Mouse (Mus musculus) E14TG2a.4 (cell line): Measurements from ENCODE around the gene Csf1.

Source experiments
- H3K27me3 ChIP-seq: 2 replicates; pipeline ENCODE4 v1.6.1; 2014; ENCODE audit warnings: low read length, control low read depth; ENCODE audit not compliant: insufficient read depth
- H3K36me3 ChIP-seq: 2 replicates; pipeline ENCODE4 v1.6.1; 2014; ENCODE audit warnings: low read length, control low read depth; ENCODE audit not compliant: insufficient read depth
- H3K4me1 ChIP-seq: replicated peaks from 2 replicates; pipeline ENCODE4 v1.6.1; 2014; ENCODE audit warnings: low read depth, low read length, control low read depth
- H3K4me3 ChIP-seq: replicated peaks from 2 replicates; pipeline ENCODE4 v1.5.1; 2014; ENCODE audit warnings: mild to moderate bottlenecking, low read length
- H3K9me3 ChIP-seq: 2 replicates; pipeline ENCODE4 v1.6.1; 2014; ENCODE audit warnings: low read length, control low read depth
- CTCF ChIP-seq: conservative IDR thresholded peaks from 2 replicates; pipeline ENCODE4 v1.5.1; 2014; ENCODE audit warnings: low read length
- NANOG ChIP-seq: IDR thresholded peaks from 2 replicates; pipeline ENCODE4 v1.6.1; 2014; ENCODE audit warnings: borderline replicate concordance, low read length, mixed read lengths
- POU5F1 ChIP-seq: IDR thresholded peaks from 2 replicates; pipeline ENCODE4 v1.6.1; 2014; ENCODE audit warnings: low read length, borderline replicate concordance

Csf1 gene

GRCm38 (mm10) chr3:107759929-107760581 is at the start of gene Csf1:
Csf1 (minus strand) TSS chr3:107760469.
- Histone ChIP-seq H3K4me3 (peak within 1 kb of the TSS; percentile 78), H3K36me3 (no peaks in the 10 kb centered on the region), H3K27me3 (peaks cover 88% of the 10 kb centered on the region), H3K9me3 (no peaks in the 10 kb centered on the region), H3K4me1 (peaks cover 8% of the 10 kb centered on the region; the same call in 1 of the 2 replicates)
- TF ChIP-seq POU5F1, result no peak
- no peak for TF ChIP-seq NANOG
- TF ChIP-seq CTCF, result no peak

DNA sequence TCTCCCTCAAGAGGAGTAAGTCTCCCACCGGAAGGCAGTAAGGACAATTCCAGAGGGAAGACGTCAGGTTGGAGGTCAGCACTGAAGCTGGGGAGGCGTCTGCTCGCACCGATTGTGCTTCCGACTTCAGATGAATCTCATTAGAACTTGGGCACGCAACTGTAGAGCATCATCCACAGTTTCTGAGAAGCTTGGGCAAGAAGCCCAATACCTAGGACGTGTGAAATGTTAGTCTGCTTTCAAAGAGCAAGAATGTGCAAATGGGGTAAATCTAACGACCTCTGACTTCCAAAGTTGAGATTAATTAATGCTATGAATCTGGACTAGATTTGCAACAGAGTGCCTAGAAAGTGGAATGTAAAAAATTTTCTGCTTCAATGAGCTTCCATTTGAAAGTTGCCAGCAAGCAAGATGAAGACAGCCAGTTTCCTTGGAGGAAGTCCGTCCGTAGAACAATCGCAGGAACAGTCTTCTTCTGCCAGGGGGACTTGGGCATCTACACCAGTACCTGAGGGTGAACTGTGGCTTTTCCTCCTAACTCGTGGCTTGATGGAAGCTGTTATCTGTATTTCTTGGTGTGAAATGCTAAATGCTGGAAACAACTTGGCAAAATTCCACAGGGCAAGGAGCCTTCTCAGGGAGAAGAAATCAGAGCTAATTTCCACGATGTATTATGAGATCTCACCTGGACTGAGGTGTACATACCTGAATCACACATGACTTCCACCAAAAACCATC is 47.9 kb upstream of the Csf1 start:
- Histone ChIP-seq H3K4me1 (peaks cover 12% of the 10 kb centered on the region), H3K27me3 (no peaks in the 10 kb centered on the region), H3K36me3 (no peaks in the 10 kb centered on the region), H3K9me3 (no peaks in the 10 kb centered on the region), H3K4me3 (no peak overlapping the region)
- TF ChIP-seq NANOG (no peak), CTCF (no peak), POU5F1 (no peak)

- no peak for TF ChIP-seq CTCF
- Histone ChIP-seq H3K27me3 (no peaks in the 10 kb centered on the region), H3K4me3 (no peak overlapping the region)
Measured at GRCm38 (mm10) chr3:107807386-107807974, 47.2 kb upstream of the Csf1 start.

DNA sequence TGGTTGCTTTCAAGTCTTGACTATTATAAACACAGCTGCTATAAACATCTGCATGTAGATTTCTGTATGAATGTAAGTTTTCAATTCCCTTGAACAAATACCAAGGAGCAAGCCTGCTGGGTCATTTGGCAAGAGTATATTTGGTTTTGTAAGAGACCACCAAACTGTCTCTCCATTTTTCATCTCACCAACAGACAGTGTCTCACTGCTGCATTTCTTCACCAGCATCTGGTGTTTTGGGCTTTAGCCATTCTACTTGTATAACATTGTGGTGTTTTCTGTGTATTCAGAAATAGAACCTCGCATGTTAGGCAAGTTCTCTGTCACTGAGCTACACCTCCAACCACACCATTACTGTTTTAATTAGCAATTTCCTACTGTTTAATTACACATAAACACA is 46.6 kb upstream of the Csf1 start:
- Histone ChIP-seq H3K4me1 (peaks cover 5% of the 10 kb centered on the region), H3K36me3 (no peaks in the 10 kb centered on the region), H3K27me3 (no peaks in the 10 kb centered on the region), H3K4me3 (no peak overlapping the region), H3K9me3 (no peaks in the 10 kb centered on the region)
- TF ChIP-seq CTCF (no peak), POU5F1 (no peak), NANOG (no peak)

More at GRCm38 (mm10) chr3:107807386-107807974, 47.2 kb upstream of the Csf1 start:
- Histone ChIP-seq H3K9me3 (no peaks in the 10 kb centered on the region), H3K4me1 (peaks cover 11% of the 10 kb centered on the region), H3K36me3 (no peaks in the 10 kb centered on the region)

DNA sequence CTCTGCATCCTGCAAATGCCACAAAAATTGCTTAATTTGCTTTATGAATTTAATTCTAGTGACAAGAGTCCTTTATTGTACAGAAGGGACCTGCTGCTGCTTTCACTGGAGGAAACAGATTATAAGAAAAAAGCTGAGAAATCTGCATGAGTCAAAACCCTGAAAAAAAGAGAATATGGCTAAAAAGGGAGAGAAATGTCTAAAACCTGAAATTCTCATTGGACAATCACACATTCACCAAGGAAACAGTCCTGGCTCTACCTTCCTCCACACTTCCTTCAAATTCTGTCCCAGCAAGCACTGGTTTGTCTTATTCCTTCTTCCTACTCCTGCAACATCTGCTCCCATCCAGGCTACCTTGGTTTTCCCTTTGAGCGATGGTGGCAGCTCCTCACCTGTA is 44.5 kb upstream of the Csf1 start:
- no peak for TF ChIP-seq CTCF
- no peak for TF ChIP-seq NANOG
- no peak for TF ChIP-seq POU5F1
- peaks cover 3% of the 10 kb centered on the region; the same call in 1 of the 2 replicates for H3K4me1 ChIP-seq

GRCm38 (mm10) chr3:107802185-107802946 is 42.1 kb upstream of the Csf1 start:
- Histone ChIP-seq H3K36me3 (no peaks in the 10 kb centered on the region), H3K4me3 (no peak overlapping the region), H3K4me1 (0 out of 2 replicates have a peak, but pooled peaks cover under 1% of the 10 kb centered on the region), H3K27me3 (no peaks in the 10 kb centered on the region), H3K9me3 (no peaks in the 10 kb centered on the region)
- TF ChIP-seq NANOG, result no peak
- no peak for TF ChIP-seq CTCF
- TF ChIP-seq POU5F1, result no peak

More for the DNA sequence above, 44.5 kb upstream of the Csf1 start:
- Histone ChIP-seq H3K36me3 (no peaks in the 10 kb centered on the region), H3K4me3 (no peak overlapping the region), H3K27me3 (no peaks in the 10 kb centered on the region), H3K9me3 (no peaks in the 10 kb centered on the region)

- H3K4me3 ChIP-seq, result no peak overlapping the region
- no peaks in the 10 kb centered on the region for H3K9me3 ChIP-seq
- TF ChIP-seq NANOG (no peak), POU5F1 (no peak), CTCF (no peak)
- H3K4me1 ChIP-seq, result no peaks in the 10 kb centered on the region
- no peaks in the 10 kb centered on the region for H3K27me3 ChIP-seq
- H3K36me3 ChIP-seq, result no peaks in the 10 kb centered on the region
Measured at GRCm38 (mm10) chr3:107798946-107799345, 38.7 kb upstream of the Csf1 start.
